Mouse (Mus musculus): ENCODE measurements around the gene Akirin1.

The Akirin1 gene

DNA sequence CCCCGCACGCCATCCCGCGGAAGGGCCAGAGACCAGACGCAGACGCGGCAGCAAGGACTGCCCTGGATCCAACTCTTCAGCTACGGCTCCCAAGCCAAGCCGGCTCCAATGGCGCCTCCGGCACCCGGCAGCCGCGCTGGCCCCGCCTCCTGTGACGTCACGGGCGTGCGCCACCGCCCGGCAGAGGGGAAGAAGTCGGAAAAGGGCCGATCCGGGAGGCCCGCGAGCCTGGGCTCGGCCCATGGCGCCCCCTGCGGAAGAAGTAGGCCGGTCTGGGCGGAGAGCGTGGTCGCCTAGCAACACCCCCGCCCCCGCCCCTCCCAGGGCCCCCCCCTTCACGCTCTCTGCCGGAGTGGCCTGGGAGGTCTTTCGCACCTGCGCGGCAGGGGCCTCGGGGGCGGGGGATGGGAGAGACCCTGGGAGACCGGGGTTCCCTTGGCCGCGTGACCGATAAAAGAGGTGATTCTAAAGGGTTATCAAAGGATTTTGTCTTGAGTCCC, at the start of gene Akirin1:
TSS of gene Akirin1 (minus strand) at position 194 of the 500 bp plus-strand sequence.
- DNase-seq (ENCODE audit: low spot score in 2 of 2): peak; percentile 84 to 97

DNA sequence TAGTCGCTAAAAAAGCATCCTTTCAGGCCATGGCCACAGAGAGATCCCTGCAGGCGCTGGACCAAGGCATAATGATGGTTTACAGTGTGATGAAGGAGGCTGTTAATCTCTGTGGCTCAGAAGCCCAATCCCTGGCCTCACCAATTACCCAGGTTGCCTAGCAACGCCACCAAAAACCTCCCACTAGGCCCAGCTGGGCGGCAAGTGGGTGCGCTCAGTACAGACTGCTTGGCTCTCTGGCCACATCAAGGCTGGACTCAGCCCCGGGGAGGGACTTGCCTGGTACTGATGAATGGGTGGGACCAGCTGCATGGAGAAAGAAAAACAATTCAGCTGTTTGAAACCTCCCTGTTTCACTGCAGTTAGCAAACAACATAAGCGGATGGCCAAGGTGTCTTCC, 47.7 kb upstream of the Akirin1 start:
- peak; percentile 67 to 83 for DNase-seq (ENCODE audit: low spot score in 2 of 2)

DNA sequence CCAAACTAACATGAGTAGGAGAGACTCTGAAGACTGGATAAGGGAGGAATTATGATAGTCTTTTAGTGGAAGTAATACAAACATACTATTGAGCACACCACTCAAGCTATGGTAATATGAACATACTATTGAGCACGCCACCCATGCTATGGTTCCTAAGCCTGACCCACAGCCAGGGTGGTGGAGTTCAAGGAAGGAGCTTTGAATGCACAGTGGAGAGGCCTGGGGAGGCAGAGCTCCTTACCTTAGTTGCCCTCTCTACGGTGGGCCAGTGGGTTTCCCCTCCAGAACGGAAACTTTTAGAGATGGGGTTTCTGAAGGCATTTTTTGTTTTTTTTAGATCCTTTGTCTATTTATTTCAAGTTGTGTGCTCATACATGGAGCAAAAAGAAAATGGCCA, 47.3 kb upstream of the Akirin1 start:
- DNase-seq (ENCODE audit: low spot score in 2 of 2): no peak

DNA sequence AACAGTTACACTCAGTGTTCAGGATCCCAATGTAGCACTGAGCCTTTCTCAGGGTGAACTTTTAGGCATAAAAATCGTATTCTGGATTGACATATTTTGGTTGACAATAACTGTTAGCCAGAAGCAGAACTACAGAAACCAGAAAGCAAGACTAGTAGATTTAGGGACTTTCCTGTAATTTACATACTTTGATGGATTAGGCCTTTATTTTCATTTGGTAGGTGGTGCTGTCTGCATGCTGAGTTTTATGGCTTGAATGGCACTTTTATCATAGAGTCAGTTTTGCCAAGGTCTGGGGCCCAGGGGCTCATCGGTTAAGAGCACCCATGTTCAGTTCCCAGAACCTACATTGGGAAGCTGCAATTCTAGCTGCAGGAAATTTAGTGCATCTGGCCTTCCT, 44.9 kb upstream of the Akirin1 start:
- DNase-seq (ENCODE audit: low spot score in 2 of 2): no peak

DNA sequence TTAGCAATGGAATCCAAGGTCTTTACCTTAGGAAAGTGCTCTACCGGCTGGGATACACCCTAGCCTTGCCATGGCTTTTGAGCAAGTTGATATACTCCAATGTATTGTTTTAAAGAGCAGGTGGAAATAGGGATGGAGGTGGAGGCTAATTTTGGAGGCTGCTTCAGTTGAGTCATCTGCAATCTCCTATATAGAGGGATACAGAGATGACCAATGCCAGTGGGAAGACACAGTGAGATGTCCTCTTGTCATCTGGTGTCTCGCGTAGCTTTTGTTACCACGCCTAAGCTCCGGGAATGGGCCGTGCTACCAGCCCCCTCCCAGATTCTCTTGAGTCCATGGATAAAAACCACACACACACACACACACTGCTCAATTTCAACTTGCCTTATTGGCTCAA, 43.0 kb upstream of the Akirin1 start:
- peak in 1 of 2 experiments; percentile 35 for DNase-seq (ENCODE audit: low spot score in 2 of 2)

DNA sequence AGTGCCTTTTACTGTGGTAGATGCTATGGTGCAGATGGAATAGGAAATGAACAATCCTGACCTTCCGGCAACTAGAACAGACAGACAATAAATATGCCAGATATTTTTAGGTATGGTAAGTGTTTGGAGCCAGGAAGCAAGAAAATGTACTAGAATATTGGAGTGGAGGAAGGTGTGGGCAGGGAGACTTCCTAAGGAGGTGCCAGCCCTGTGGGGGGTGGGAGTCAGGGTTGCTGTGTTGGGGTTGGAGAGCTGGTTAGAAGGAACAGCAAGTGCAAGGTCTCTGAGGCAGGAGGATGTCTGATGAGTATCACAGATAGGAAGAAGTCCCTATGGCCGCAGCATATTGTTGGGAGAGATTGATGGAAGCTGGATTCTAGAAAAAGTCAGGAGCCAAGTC, 42.5 kb upstream of the Akirin1 start:
- DNase-seq (ENCODE audit: low spot score in 2 of 2): no peak

DNA sequence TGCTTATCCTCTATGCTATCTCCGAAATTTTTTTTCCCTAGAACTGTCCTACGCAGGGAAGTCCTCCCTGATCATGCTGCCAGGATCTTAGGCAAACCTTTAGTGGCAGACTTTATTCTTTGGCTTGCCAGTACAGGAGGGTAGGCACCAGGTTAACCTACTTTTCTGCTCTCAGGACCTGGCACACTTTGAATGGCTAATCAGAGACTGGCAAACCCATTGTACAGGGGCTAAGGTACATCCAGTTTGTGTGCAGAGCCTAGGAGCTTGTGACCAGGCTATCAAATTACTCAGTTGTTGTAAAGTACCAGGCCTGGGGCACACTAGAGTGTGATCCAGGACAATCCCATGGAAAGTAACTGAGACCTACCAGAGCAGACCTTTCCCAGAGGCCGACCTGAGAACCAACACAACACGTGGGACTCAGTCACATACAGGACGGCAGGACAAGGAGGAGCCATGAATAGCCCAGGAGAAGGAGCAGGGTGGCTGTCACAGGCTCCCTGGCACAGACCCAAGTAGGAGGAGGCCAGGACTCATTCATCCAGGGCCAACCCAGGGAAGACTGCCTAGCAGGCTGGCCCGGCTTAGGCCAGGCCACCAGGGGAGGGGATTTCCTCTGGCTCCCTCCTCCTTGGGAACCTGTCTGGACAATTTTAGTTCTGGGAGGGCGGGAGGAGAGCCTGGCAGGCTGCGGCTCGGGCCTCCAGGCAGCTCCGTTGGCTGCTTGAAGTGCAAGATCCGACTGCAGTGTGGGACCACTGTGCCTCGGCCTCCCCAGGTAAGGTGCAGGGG, 37.2 kb upstream of the Akirin1 start, which contains the start of gene Rhbdl2:
TSS of gene Rhbdl2 (plus strand) at position 684 of the 795 bp plus-strand sequence.
- DNase-seq (ENCODE audit: low spot score in 2 of 2): peak in 1 of 2 experiments; percentile 33

DNA sequence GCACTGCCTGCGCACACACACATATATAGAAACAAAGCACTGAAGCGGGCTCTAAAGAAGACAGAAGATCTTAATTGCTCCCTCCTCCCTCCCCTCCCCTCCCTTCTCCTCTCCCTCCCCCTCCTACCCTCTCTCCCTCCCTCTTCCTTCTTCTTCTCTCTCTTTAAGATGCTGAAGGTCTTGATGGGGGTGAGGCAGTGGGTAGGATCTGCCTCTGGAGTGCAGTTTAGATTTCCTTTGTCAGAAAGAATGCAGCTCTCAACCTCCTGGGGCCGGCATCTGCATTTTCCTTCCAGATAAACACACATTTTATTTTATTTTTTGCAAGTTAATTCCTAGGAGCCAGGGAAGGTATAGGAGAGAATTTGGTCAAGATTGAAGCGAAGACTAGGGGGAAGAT, 18.1 kb upstream of the Akirin1 start:
- no peak for DNase-seq (ENCODE audit: low spot score in 2 of 2)

DNA sequence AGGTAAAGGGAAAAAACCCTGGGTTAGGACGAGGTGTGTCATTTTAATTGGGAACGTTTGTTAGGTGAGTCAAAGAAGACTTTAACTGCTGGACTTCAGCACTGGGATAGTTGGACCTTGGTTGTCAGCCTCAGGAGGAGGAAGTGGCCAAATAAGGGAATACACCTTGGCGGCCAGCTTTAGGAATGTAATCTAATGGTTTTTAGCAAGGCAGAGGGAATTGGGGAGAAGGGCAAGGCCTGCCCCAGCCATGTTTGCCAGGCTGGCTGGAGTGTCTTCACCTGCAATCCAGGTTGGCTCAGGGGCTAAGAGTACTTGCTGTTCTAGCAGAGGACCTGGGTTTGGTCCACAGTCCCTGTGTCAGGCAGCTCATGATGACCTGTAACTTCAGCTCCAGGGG, 17.7 kb upstream of the Akirin1 start:
- no peak for DNase-seq (ENCODE audit: low spot score in 2 of 2)

DNA sequence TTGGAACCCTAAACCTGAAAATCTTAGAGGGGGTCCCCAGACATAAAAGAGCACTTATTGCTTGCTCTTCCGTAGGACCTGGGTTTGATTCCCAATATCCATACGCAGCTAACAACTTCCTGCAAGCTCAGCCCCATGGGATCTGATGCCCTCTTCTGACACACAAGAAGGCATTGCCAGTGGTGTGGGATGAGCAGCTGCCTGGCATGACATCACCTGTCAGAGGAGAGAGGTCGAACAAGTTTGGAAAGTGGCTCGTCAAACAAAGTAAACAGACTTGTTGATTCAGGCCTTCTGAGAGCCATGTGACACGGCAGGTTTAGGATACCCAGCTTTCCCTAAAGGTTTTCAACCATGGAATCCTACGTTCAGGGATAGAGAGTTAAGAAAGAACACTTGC, 14.9 kb upstream of the Akirin1 start:
- no peak for DNase-seq (ENCODE audit: low spot score in 2 of 2)

DNA sequence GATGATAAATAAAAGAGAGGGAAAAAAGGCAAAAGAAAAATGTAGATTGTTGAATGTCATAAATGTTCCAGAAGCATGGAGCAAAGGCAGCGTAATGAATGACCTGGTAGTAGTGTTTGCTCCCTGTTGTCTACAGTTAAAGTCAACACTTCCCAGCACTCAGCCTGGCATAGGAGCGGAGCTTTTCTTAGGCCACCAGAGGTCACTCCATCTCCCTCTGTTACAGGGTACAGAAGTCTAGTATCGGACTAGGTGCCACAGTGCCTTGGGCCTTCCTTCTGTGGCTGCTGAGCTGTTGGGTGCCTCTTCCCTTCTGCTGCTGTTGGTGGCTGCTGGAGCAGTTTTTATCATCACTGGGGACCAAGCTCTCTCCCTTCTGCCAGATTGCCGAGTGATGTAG, 8.2 kb upstream of the Akirin1 start:
- DNase-seq (ENCODE audit: low spot score in 2 of 2): no peak

DNA sequence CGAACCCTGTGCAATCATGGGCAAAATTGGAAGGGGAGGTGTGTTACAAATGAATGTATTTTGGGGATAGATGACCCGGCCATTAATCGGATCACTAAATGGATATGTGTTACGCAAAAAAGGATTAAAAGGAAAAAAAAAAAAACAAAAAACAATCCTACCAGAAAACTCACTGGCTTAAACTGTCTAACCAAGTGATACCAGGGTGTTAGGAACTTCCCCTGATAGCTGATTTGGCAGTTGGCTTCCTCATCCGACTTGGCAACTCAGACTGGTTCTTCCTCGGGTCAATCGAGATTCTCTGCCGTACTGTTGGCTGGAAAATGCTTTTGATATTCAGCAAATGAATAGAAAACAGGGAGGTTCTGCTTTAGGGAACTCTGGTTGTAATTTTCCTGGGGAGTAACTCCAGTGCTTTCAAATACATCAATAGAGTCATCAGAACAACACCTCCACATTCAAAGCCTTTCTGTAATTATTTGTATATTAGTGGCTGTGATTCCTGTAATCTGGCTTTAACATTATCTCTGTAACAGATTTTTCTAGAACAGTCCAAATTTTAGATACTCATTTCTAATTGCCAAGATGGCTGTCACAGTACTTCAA, 665 bp upstream of the Akirin1 start:
- DNase-seq (ENCODE audit: low spot score in 2 of 2): peak in 1 of 2 experiments; percentile 25

DNA sequence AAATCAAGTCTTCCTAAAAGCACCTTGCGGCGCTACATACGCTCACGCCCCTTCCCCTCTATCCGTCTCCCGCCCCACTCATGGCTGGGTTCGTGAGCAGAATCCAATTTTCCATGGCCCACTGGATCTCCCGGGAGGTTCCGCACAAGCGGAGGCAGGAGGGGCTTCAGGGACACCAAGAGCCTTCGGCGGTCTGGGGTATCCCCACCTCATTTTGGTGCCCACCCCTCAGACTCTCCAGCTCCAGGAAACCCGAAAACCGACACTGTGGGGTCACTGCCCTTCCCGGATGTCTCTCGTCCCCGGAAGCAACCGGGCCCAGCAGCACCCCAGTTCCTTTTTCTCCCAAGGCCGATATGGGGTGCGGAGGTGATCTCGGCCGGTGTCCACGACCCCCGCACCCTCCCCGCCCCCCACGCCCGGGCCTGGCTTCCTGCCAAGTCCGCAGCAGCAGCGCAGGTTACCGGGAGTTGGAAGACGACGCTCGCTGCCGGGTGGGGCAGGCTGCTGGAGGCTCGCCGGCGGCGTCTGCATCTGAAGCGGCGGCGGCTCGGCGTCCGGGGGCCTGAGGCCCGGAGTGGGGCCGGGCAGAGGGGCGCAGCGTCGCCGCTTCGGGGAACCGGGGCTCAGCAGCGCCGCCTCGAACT, 538 bp downstream of the Akirin1 start:
- peak in 1 of 2 experiments; percentile 16 for DNase-seq (ENCODE audit: low spot score in 2 of 2)

DNA sequence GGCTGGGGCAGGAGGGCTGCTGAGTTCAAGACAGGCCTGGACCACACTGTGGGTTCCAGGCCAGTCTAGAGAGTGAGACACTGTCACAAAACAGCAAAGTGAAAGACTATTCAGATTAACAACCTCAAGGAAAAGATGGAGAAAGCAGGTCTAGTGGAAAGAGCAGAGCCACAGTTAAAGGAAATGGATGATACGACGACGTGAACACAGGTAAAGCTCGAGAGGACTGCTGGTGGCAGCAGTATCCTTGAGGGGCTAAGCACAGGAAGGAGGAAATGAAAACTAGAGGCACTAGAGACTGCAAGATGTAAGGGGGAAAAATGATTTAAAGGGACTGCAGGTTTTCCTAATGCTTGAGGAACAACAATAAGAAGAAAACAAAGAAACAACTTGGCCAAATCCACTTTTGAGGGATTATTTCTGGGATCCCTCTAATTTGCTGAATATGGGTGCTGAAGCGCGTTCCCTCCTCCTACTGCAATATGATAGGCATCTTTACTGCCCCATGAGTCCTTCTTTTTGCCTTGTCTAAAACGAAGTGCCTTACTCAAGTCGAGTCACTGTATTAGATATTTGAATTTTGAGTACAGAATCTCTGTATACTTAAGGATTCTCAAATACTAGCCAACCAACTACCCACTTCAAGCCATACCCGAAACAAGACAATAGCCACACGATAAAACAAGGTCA, 1.3 kb downstream of the Akirin1 start:
- no peak for DNase-seq (ENCODE audit: low spot score in 2 of 2)

DNA sequence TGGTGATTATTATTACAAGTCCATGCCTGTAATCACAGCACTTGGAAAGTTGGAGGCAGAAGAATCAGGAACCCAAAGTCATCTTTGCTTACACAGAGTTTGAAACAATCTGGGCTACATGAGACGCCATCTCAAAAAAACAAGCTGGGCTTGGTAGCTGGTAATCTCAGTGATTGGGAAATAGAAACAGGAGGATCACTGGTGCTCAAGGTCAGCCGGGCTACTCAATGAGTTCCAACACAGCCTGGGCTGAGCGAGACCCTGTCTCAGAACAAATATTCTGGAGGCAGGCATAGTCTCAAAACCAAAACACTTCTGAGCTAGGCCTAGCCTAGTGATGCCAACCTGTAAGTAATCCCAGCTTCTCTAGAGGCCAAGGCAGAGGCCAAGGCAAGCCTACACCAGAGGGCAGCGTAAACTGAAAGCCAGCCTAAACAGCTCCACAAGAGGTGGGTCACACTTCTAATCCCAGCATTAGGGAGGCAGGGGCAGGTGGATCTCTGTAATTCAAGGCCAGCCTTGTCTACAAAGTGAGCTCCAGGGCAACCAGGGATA, 4.8 kb downstream of the Akirin1 start:
- DNase-seq (ENCODE audit: low spot score in 2 of 2): no peak

DNA sequence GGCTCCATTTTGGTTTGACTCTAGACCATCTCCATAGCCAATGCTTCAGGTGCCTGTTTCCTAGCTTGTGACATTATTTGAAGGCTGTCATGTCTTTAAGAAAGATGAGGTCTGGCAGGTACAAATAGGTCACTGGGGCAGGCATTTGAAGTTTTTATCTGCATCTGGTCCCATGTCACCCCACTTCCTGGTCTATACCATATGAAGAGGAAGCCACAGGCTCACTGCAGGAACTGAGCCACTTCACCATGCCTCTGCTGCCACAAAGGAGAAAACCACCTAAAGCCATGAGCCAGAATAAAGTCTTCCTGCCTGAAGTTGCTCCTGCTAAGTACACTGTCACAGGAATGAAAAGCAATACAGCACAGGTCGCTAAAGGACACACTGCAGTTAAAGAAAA, 7.3 kb downstream of the Akirin1 start:
- no peak for DNase-seq (ENCODE audit: low spot score in 2 of 2)

DNA sequence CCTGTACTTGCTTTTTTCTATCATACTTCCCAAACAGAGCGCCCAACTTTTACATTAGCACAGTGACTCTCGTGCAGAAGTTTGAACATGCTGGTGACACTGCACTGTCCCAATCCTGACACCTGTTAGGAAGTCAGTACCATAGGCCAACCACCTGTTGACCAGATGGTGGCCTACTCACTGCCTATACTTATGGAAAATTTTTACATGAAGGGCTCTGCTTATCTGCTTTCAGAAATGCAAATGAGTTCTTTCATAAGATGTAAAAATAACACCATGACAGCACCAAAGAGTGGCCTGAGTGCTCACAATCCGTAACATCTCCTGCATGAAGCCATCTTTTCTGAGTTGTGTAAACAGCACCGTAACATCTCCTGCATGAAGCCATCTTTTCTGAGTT, 11.4 kb downstream of the Akirin1 start:
- DNase-seq (ENCODE audit: low spot score in 2 of 2): no peak

DNA sequence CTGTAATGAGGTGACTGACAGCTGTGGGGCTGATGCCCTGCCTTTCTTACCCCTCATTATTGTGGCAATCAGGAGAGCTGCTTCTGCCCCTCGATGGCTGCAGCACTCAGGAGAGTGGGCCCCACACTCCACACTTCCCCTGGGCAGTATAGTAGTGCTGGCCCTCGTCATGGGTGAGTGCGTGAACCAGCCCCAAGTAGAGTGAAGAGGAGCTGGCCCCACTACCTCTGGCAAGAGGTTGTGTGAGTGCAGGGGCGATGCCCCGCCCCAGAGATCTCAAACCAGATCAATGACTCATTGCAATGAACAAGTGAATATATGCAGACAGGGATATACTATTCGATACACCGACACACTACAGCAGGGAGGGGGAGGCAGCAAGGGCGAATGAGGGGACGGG, 16.6 kb downstream of the Akirin1 start:
- DNase-seq (ENCODE audit: low spot score in 2 of 2): no peak

DNA sequence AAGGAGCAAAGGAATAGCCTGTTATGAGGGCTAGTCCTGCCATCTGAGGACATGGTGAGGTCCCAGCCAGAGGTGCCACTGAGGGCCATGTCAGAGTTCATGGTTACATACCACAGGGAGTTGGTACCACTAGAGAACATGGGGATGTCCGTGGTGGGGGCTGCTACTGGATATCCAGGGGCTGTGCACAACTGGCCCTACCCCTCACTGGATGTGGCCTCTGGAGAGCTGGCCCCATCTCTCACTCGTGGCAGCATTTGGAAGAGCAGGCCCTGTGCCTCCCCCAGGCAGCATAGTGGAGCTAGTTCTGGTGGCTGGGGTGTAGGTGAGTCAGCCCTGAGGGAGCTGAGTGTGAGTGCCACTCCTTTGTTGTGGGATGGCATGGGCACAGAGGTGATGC, 17.2 kb downstream of the Akirin1 start:
- DNase-seq (ENCODE audit: low spot score in 2 of 2): no peak

DNA sequence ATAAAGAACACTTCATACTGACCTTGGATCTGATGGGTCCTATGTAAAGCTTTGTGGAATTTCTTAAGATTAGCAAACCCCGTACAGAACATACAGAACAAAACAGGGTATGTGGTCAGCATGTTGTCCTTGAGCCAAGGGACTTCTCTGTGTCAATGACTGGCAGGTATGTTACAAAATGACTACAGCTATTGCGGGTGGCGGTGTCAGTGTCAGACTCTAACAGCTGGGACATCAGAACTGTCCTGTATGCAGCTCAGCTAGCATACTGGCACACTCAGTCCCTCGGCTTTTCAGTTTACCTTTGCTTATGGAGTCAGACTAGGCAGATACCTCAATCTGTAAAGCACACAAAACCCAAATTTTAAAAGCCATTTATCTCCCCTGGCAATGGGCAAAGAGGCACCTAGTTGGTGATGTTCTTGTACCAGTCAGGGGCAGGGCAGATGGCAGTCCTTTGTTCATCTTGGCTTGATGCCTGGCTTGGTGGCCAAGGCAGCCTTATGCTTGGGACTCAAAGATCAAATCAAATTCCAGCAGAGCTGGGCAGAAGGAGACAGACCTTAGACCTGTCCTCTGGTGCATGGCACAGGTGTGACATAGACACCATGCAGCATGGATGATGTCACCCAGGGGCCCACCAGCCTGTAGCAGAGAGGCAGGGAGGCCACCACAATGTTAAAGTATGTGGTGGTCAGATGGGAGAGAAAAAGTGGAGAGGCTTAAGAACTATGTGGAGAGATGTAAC, 17.8 kb downstream of the Akirin1 start:
- DNase-seq (ENCODE audit: low spot score in 2 of 2): no peak

DNA sequence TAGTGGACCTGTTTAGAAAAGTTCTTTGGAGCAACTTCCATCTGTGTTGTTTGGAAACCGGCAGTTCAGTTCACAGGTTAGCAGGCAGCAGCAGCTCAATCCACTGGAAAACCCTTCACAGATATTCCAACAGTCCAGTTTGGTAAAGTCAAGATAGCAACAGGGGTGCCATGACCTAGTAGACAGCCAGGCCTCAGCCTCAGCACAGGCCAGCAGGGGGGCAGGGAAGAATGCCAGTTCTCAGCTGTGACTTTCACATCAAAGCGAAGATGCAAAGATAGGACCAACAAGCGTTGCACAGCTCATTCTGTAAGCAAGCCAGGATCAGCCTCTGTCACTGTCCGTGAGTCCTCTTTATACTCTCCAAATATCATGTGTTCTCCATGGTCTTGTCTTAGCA, 28.4 kb downstream of the Akirin1 start:
- DNase-seq (ENCODE audit: low spot score in 2 of 2): no peak
